Mouse (Mus musculus) kidney, adult 8-10 months (tissue): ENCODE measurements around the gene Adck1.
"Not testable (repeated sequence)": the region's sequence is repeated elsewhere in the genome, so short reads cannot be mapped to it uniquely, and the experiment has no call there.

Source experiments
- DNase-seq, 2 experiments: peaks; one replicate each; pipeline ENCODE4 v3.0.0; 2022

Adck1 gene

DNA sequence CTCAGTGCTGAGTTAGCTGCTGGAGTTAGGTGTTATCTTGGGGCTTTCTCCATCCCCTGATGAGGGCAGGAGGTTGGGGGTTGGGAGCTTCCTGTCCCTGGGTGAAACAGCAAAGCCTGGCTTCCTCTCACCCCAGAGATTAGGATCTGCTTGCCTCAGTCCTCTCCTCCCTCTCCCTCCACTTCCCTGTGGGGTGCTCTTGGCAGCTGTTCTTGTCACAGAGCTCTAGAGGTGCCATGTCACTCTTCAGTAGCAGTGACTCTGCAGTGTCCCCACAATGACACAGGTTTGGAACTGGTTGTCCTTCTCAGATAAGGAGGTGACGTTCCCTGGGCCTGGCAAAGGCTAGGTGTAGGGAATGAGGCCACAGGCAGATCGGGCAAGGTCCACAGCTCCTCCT is 68.4 kb downstream of the Adck1 start:
- no peak for DNase-seq

GRCm38 (mm10) chr12:88432277-88432676 is 71.9 kb downstream of the Adck1 start:
- DNase-seq, result no peak

DNA sequence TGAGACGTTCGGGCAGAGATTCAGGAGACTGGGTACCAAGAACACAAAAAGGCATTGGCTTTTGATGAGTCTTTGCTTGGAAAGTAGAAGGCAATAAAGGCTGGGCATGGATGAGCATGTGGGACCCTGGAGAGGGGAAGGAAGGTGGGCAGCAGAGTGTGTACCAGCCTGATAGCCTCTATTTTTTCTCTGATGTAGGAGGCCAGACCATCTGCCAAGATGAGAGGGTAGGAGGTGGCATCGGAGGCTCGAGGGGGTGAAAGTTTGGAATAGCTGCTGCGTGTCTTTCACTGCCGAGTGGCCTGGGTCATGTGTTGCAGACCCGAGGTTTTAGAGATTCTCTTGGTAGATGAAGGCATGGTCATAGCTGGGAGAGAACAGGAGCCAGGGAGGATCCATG is 72.8 kb downstream of the Adck1 start:
- DNase-seq, result no peak

- DNase-seq, result no peak
These were observed 76.8 kb downstream of the Adck1 start for GRCm38 (mm10) chr12:88436962-88437750.

DNA sequence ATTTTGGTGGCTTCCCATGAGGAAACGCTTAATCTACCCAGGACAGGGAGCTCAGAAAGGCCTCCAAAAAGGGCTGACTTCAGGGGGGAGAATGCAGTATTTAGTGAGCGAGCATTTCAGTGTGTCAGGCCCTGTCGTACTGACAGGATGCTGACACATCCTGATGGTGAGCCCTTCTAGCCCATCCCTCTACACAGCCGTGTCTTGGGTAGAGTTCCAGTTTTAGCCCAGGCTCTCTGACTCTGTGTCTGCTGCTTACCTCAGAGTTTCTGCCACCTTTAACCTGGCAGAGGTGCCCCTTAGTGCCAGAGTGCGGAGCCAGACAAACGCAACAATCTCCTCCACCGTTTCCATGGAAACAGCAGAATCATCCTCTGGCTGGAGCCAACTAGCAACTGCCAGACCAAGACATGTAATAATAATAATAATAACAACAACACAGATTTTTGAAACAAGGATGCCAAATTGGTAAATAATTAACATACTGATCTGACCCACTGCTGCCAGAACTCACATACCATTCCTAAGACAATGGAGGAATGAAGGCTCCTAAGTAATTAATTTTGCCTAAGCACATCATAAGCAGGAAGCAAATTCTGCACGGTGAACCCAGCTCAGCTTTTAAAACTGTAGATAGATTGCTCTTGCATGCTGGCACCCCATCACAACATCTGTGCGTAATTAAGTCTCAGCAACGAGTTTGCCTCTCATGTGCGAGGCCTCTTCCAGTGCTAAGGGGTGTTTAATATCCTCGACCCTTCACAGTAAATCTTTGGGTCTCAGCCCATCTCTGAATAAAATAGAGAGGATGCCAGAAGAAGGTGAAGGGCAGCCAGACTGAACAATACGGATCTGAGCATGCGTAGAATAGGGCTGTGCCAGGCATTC is 81.8 kb downstream of the Adck1 start:
- DNase-seq, result no peak

DNA sequence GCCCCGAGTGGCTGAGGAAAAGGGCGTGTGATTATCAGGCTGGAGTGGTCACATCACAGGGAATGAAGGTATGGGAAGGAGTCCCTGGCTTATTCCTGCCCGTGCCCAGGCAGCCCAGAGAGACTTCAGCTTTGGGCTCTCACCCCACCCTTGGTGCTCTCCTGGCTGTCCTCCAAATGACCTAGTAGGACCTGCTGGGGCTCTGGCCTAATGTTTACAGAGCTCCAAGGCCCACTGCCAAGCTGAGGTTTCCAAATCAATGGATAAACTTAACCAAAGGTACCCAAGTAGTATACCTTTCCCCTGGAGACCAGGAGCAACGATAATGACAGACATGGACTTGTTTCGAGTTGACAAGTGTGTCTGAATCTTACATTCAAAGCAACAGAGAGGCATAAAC is 83.7 kb downstream of the Adck1 start:
- DNase-seq, result peak; percentile 39 to 51

GRCm38 (mm10) chr12:88445471-88445870 is 85.1 kb downstream of the Adck1 start:
- no peak for DNase-seq

DNA sequence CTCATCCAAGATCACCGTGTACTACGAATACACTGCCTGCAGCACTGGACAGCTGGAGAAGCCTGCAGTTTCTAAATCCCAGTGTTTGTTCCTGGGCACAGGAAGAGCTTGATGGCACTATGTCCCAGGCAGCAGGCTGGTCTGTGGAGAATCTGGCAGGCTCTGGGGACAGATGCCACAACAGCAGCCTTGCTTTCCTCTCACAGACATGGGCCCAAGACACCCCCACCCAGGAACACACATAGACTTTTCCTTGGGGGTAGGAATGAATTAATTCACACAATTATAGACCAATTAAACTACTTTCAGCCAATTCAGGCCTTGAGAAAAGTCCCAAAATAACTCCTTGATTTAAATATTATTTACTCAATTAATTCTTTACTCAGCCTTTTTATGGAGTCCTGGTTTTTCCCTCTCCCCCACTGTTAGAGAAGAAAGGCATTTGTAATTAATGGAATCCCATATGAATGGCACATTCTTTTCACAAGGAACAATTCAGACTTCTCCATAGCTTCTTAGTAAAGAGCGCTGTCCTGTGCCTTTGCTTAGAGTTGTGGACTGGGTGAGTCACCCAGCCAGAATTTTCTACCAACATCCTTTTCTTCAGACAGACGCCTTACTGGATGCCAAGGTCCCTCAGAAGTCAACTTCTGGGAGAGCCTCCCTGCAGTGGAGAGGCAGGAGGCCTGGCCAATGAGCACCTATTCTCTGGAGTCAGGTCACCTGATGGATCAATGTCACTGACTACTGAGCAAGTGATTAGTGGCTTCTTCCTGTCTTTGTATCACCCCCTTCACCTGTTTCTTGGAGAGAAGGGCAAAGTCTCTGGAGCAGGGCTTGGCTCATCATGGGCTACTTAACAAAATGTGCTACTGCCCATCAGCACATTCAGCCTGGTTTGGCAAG is 90.6 kb downstream of the Adck1 start:
- DNase-seq, result no peak

DNA sequence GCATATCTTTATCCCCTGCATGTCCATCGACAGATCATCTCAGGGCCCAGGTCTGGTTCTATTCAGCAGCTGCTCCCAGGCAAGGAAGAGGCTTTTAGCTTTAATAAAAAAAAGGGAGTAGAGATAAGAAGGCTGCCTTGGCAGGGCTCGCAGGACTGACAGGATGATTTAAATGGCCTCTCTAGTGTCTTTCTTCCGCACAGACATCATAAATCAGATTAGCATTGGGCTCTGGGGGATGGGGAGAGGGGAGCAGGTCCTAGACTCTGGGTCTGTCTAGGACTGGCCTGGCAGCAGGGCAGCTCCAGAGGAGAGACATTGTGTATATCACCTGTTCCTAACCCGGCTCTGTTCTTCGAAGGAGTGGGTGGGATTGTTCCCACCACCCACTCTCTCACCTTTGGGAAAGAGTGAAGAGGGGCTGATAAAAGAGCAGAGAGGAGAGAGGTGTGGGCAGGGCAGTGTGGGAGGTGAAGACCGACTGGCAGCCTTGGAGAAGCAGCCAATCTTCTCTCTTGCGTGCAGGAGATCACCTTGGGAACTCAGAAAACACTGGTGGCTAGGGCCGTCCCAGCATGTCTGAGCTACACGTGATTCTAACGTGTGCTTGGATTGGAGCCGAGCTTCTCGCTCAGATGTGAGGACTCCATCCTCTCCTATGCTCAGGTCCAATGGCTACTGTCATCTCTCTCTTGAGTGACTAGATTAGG is 94.5 kb downstream of the Adck1 start:
- DNase-seq, result no peak

- no peak for DNase-seq
These were observed 96.7 kb downstream of the Adck1 start for GRCm38 (mm10) chr12:88457021-88457420.

- no peak for DNase-seq
These were observed 98.6 kb downstream of the Adck1 start for GRCm38 (mm10) chr12:88458936-88459335.

GRCm38 (mm10) chr12:88459461-88459860 is 99.1 kb downstream of the Adck1 start:
- DNase-seq, result no peak

DNA sequence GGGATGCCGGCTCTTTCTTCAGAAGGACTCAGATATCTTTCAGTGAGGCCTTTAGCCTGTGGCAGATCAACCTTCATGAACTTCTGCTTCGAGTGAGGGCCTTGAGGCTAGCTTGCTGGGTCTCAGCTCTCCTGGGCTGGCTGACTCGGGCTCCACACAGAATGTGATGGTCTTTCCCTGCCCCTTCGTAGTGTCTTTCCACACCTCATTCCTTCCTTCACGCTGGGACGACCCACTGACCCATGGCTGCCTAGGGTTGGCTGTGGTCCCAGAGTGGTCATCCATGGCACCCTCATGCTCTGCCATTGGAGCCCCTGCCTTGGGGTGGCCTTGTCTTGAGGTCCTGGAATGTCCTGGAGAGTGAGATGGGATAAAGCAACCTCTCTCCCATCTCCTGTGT is 100.7 kb downstream of the Adck1 start:
- no peak for DNase-seq

- no peak for DNase-seq
These were observed 103.4 kb downstream of the Adck1 start for GRCm38 (mm10) chr12:88463588-88464290.

DNA sequence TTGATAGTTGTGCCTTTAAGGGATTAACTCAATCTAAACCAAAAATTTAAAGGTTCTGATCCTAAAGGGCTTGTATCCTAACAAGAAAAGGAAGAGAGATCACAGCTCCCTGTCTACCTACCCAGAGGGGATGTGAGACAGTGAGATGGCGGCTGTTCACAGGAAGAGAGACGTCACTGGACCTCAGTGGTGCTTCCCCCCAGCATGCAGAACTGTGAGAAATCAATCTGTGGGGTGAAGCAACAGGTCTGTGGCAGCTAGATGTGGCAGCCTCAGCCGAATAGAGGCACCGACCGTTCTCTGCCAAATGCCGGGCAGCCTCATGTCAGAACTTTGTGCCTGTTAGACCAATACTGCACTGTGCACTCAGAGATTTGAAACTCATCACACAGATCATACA is 106.4 kb downstream of the Adck1 start:
- no peak for DNase-seq

GRCm38 (mm10) chr12:88467257-88467656 is 106.9 kb downstream of the Adck1 start:
- no peak for DNase-seq

GRCm38 (mm10) chr12:88467935-88468465 is 107.6 kb downstream of the Adck1 start:
- DNase-seq, result no peak

- no peak for DNase-seq
These were observed 108.3 kb downstream of the Adck1 start for GRCm38 (mm10) chr12:88468691-88469090.

DNA sequence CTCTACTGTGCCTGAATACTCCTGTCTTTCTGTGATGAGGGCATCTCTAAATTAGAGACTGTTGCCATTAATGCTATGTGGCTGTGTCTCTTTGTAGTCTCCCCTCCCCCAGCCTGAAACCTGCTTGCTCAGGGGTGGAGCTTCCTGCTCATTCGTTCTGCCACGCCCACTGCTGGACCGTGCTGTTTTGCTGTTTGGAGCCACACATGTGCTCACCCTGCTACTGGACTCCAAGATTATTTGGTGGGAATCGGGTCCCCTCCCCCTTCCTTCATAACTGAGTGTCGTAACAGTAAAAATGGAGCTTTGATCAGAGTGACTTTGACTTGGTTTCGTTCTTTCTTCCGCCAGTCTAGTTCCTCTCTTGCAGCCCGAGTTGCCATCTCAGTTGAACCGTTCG is 111.5 kb downstream of the Adck1 start:
- not testable (repeated sequence) for DNase-seq

- no peak for DNase-seq
These were observed 112.5 kb downstream of the Adck1 start for GRCm38 (mm10) chr12:88472832-88473231.

DNA sequence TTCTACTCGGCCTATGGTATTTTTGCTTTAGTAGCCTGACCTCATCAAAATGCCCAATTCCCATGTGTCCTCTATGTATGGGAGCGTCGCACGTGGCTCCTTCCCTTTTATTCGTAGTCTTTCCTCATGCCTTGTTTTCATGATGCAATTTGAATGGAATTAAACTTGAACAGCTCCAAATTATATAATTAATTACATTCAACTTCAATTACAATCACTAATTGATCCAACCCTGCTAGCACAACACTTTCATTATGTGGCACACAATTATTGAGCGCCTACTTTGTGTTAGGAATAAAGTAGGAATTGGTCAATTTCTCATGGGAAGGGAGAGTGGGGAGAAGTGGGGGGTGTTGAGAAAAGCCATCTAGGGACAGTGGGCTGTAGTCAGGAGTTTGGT is 113.4 kb downstream of the Adck1 start:
- DNase-seq, result no peak
